ENCODE assay signal across 9 mouse cellular contexts in the genomic region with DNA sequence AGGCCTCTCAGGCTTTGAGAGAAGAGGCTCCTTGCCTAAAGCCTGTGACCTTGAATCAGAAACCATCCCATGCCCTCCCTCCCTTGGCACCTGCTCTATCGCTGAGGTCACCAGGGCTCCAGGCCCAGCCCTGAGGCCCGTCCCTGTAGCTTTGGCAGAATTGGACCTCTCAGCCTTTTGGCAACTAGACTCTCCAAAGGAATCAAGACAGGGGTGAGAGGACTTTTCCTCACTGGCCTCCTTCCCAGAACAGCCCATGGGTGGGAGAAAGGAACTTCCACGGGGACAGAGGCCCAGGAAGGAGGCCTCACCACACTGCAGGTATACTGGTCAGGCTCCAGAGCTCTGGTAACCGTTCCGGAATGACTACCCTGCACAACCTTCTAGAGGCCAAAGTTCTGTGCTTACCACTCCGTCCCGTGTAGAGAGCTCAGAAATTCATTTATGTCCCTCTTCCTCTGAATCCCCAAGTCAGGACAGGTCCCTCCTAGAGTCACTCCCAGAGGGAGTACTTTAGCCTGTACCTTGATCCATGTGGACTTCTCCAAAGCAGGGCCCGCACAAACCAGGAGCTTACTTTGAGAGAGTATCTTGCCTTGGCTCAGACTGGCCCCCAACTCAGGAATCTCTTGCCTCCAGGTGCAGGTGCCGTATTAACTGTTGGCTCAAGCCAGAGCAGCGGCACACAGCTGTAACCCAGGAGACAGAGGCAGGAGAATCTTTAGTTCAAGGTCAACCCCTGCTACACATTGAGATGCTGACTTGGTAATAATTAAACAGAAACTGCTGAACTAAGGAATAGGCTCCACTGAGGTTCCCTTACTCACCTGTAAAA. TPM values are rescaled to one million over a fixed set of nuclear protein-coding genes. Genes with fewer than 3 reads are reported as not detected.
DNase-seq lines count a peak whose midpoint lies in the region; ATAC-seq lines count a peak whose summit lies in the region.
"Had no signal": no experiment of that assay in that cellular context is flagged by ENCODE, and none has a peak within 500 bp of the region (broad histone marks: within the 10 kb centered on the region; RNA-seq: fewer than 3 reads in every experiment).

No protein-coding gene starts in this region.

- DNase-seq in ES-CJ7 (ENCODE audit: low read depth, low spot score) = peak; percentile 57
- peak; percentile 76 for DNase-seq in adrenal gland, postnatal 14 days
- peak; percentile 59 for DNase-seq in gastrocnemius, postnatal 14 days
- DNase-seq in lung, postnatal 36 days = peak; percentile 26
- no peak for DNase-seq in frontal cortex, postnatal 10 days (ENCODE audit: low spot score in 2 of 2)
- no peak for DNase-seq in c-Kit-positive CD71-positive TER-119-positive erythroid progenitor cells, embryonic 14.5 days (ENCODE audit: low spot score)
- DNase-seq in retina, postnatal 1 day = no peak

- 75% methylated on average over 10 of the region's 10 CpGs for WGBS in intestine, embryonic 15.5 days

- peak overlapping the region; percentile 83 for H3K4me2 ChIP-seq in intestine, embryonic 15.5 days (replicated peaks)

- ATAC-seq in intestine, embryonic 15.5 days = 0 out of 2 replicates have a peak, but pooled peaks have one; percentile 30

- intact Hi-C loops in gastrocnemius, postnatal 14 days (cut with DNase I; ENCODE audit: low total_unique reads) = no loop called here

- H3K4me1 ChIP-seq in intestine, embryonic 15.5 days (replicated peaks) = peaks cover 18% of the 10 kb centered on the region

- H3K27ac ChIP-seq in intestine, embryonic 15.5 days = no peak overlapping the region
- H3K27ac ChIP-seq: macrophage had no signal

- H3K9ac ChIP-seq in intestine, embryonic 15.5 days = no peak overlapping the region

- no peaks in the 10 kb centered on the region for H3K36me3 ChIP-seq in intestine, embryonic 15.5 days

- no peak overlapping the region for H3K4me3 ChIP-seq in intestine, embryonic 15.5 days (replicated peaks)

- H3K9me3 ChIP-seq in intestine, embryonic 15.5 days = no peaks in the 10 kb centered on the region

- H3K27me3 ChIP-seq in intestine, embryonic 15.5 days (replicated peaks) = peaks cover 18% of the 10 kb centered on the region

RNA-seq across cellular contexts. Expression of a gene that starts 1.4 kb away (rescaled TPM):
- 185 and 345 TPM in 2 replicates for total RNA-seq in adrenal gland, postnatal 14 days (2021)
- 1,000 to 10,000 TPM in 1 of 2 experiments, 100 to 1,000 TPM in 1; 662 to 1,168 TPM for total RNA-seq in gastrocnemius, postnatal 14 days (2021)
- polyA plus RNA-seq in intestine, embryonic 15.5 days (2015; fragmentation: Nextera tagmentation; extraction: Ambion mirVana) = 5.4 and 6.1 TPM in 2 replicates

RNA-seq across cellular contexts. Expression of a gene that starts 1.5 kb away (rescaled TPM):
- total RNA-seq in adrenal gland, postnatal 14 days (2021) = 1.5 TPM in 1 of 2 replicates, not detected in the other
- not detected for total RNA-seq in gastrocnemius, postnatal 14 days (2021)
- not detected in 2 replicates for polyA plus RNA-seq in intestine, embryonic 15.5 days (2015; fragmentation: Nextera tagmentation; extraction: Ambion mirVana)
- polyA plus RNA-seq: macrophage had no signal

RNA-seq across cellular contexts. Expression of a gene that starts 28.0 kb away (rescaled TPM):
- 0.98 and 2.2 TPM in 2 replicates for total RNA-seq in adrenal gland, postnatal 14 days (2021)
- total RNA-seq in gastrocnemius, postnatal 14 days (2021) = 10 to 100 TPM; 53.0 to 57.0 TPM
- polyA plus RNA-seq in intestine, embryonic 15.5 days (2015; fragmentation: Nextera tagmentation; extraction: Ambion mirVana) = 20.0 and 21.0 TPM in 2 replicates
- polyA plus RNA-seq: macrophage had no signal

RNA-seq across cellular contexts. Expression of a gene that starts 52.7 kb away (rescaled TPM):
- 34.5 and 39.1 TPM in 2 replicates for total RNA-seq in adrenal gland, postnatal 14 days (2021)
- total RNA-seq in gastrocnemius, postnatal 14 days (2021) = 10 to 100 TPM; 41.5 to 44.0 TPM
- 60.8 and 66.4 TPM in 2 replicates for polyA plus RNA-seq in intestine, embryonic 15.5 days (2015; fragmentation: Nextera tagmentation; extraction: Ambion mirVana)

RNA-seq across cellular contexts. Expression of a gene that starts 52.9 kb away (rescaled TPM):
- total RNA-seq in adrenal gland, postnatal 14 days (2021) = 30.6 and 38.0 TPM in 2 replicates
- total RNA-seq in gastrocnemius, postnatal 14 days (2021) = 10 to 100 TPM; 15.7 to 20.7 TPM
- 132 and 139 TPM in 2 replicates for polyA plus RNA-seq in intestine, embryonic 15.5 days (2015; fragmentation: Nextera tagmentation; extraction: Ambion mirVana)

Comparison
In these comparisons a context has a peak if more than half of its experiments do, and no peak if none do; other contexts are left out.
1. DNase-seq: peak in ES-CJ7 (single experiment), adrenal gland, postnatal 14 days (single experiment), gastrocnemius, postnatal 14 days (single experiment) and lung, postnatal 36 days (single experiment); none in frontal cortex, postnatal 10 days (0 of 2), c-Kit-positive CD71-positive TER-119-positive erythroid progenitor cells, embryonic 14.5 days (single experiment) and retina, postnatal 1 day (single experiment).
2. RNA of a gene that starts 28.0 kb away (total RNA-seq): 53.0 to 57.0 TPM in gastrocnemius, postnatal 14 days; 0.98 to 2.2 TPM in adrenal gland, postnatal 14 days; every median in the first group is over 10 times any median in the second.